Mouse (Mus musculus) spleen, adult 2 months (tissue): ENCODE results near the gene Gm4894. TPM values are rescaled to one million over a fixed set of nuclear protein-coding genes. Genes with fewer than 3 reads are reported as not detected.

Experiments used
- DNase-seq, 2 experiments: peaks; one replicate each; pipeline versions ENCODE4 v3.0.0 to v3.0.0-alpha.2; 2012 to 2021; ENCODE audit warnings: low spot score in 2 of 2, low read depth in 1 of 2
- H3K27ac ChIP-seq: fragments of 200-500 bp; 2 replicates; pipeline ENCODE4 v1.5.1; 2012; ENCODE audit warnings: low read length, inconsistent platforms; ENCODE audit not compliant: insufficient read depth
- H3K27me3 ChIP-seq: fragments of 200-500 bp; 2 replicates; pipeline ENCODE4 v1.6.1; 2012; ENCODE audit warnings: mild to moderate bottlenecking, moderate library complexity, low read length, inconsistent platforms; ENCODE audit not compliant: control insufficient read depth, insufficient read depth
- H3K36me3 ChIP-seq: fragments of 200-500 bp; 2 replicates; pipeline ENCODE4 v1.6.1; 2012; ENCODE audit warnings: mild to moderate bottlenecking, low read length, inconsistent platforms; ENCODE audit not compliant: control insufficient read depth, insufficient read depth
- H3K4me1 ChIP-seq: fragments of 200-500 bp; 2 replicates; pipeline ENCODE4 v1.6.1; 2011; ENCODE audit warnings: inconsistent platforms; ENCODE audit not compliant: control insufficient read depth, insufficient read depth, insufficient read length
- H3K4me3 ChIP-seq: fragments of 200-500 bp; 2 replicates; pipeline ENCODE4 v1.5.1; 2011; ENCODE audit warnings: mild to moderate bottlenecking, inconsistent platforms; ENCODE audit not compliant: insufficient read depth, insufficient read length; ENCODE audit errors: extremely low read depth
- CTCF ChIP-seq: fragments of 200-500 bp; IDR thresholded peaks from 2 replicates; pipeline ENCODE4 v1.5.1; 2011; ENCODE audit warnings: mild to moderate bottlenecking, inconsistent platforms; ENCODE audit not compliant: insufficient read depth, insufficient read length, insufficient replicate concordance; ENCODE audit errors: extremely low read depth
- POLR2A ChIP-seq: fragments of 200-500 bp; IDR thresholded peaks from 2 replicates; pipeline ENCODE4 v1.6.1; 2011; ENCODE audit warnings: low read depth, low read length, inconsistent platforms
- WGBS: fragments of 180-500 bp; shearing (Covaris S2); methylation state at CpG from one replicate; pipeline ENCODE4 v1.1.7; 2018; 5-methylcytosine and 5-hydroxymethylcytosine counted together
- polyA plus RNA-seq: library from polyadenylated mRNA; depleted of rRNA; stranded (reverse); fragments of >200 nt; gene quantifications from 2 replicates; pipeline ENCODE4 v1.2.3, GENCODE M21; 2012

The Gm4894 gene
- polyA plus RNA-seq, 1 experiment = not detected

- Histone ChIP-seq H3K36me3 (no peaks in the 10 kb centered on the region), H3K4me1 (no peaks in the 10 kb centered on the region), H3K27ac (no peak overlapping the region), H3K4me3 (no peak overlapping the region), H3K27me3 (no peaks in the 10 kb centered on the region)
- WGBS = 79% methylated on average over 2 of the region's 2 CpGs
- TF ChIP-seq CTCF (no peak), POLR2A (no peak)
- no peak for DNase-seq
These were observed 21.3 kb upstream of the Gm4894 start for GRCm38 (mm10) chr9:49229054-49229453.

- Histone ChIP-seq H3K4me1 (no peaks in the 10 kb centered on the region), H3K36me3 (no peaks in the 10 kb centered on the region), H3K27me3 (no peaks in the 10 kb centered on the region), H3K4me3 (no peak overlapping the region), H3K27ac (no peak overlapping the region)
- TF ChIP-seq CTCF = no peak
- no peak for TF ChIP-seq POLR2A
- WGBS = 27% methylated on average over 7 of the region's 7 CpGs
- DNase-seq = no peak
These were observed 3.5 kb upstream of the Gm4894 start for GRCm38 (mm10) chr9:49246839-49247238.

GRCm38 (mm10) chr9:49268949-49269348 lies 18.6 kb downstream of the Gm4894 start:
- TF ChIP-seq CTCF (no peak), POLR2A (no peak)
- 80% methylated on average over 7 of the region's 7 CpGs for WGBS

GRCm38 (mm10) chr9:49273566-49273965 lies 23.2 kb downstream of the Gm4894 start:
- Histone ChIP-seq H3K36me3 (no peaks in the 10 kb centered on the region), H3K27ac (no peak overlapping the region), H3K4me3 (no peak overlapping the region), H3K27me3 (no peaks in the 10 kb centered on the region), H3K4me1 (no peaks in the 10 kb centered on the region)
- no peak for DNase-seq
- no peak for TF ChIP-seq CTCF
- TF ChIP-seq POLR2A = no peak
- 81% methylated on average over 7 of the region's 7 CpGs for WGBS

More at GRCm38 (mm10) chr9:49268949-49269348, 18.6 kb downstream of the Gm4894 start:
- Histone ChIP-seq H3K27me3 (no peaks in the 10 kb centered on the region), H3K36me3 (no peaks in the 10 kb centered on the region), H3K4me1 (no peaks in the 10 kb centered on the region), H3K27ac (no peak overlapping the region), H3K4me3 (no peak overlapping the region)
- DNase-seq = no peak

- Histone ChIP-seq H3K36me3 (no peaks in the 10 kb centered on the region), H3K4me1 (no peaks in the 10 kb centered on the region), H3K4me3 (no peak overlapping the region), H3K27ac (no peak overlapping the region), H3K27me3 (no peaks in the 10 kb centered on the region)
- 67% methylated on average over 4 of the region's 4 CpGs for WGBS
- TF ChIP-seq CTCF = no peak
- no peak for TF ChIP-seq POLR2A
- DNase-seq = no peak
These were observed 25.6 kb downstream of the Gm4894 start for GRCm38 (mm10) chr9:49275976-49276375.

GRCm38 (mm10) chr9:49276542-49277334 lies 26.4 kb downstream of the Gm4894 start:
- H3K27ac ChIP-seq = no peak overlapping the region
- TF ChIP-seq POLR2A (no peak), CTCF (no peak)
- no peaks in the 10 kb centered on the region for H3K4me1 ChIP-seq
- H3K27me3 ChIP-seq = no peaks in the 10 kb centered on the region
- no peak for DNase-seq
- WGBS = 91% methylated on average over 11 of the region's 11 CpGs
- no peaks in the 10 kb centered on the region for H3K36me3 ChIP-seq
- H3K4me3 ChIP-seq = no peak overlapping the region

GRCm38 (mm10) chr9:49295101-49295500 lies 44.8 kb downstream of the Gm4894 start:
- WGBS = 64% methylated on average over 1 of the region's 1 CpGs
- Histone ChIP-seq H3K27me3 (no peaks in the 10 kb centered on the region), H3K27ac (no peak overlapping the region), H3K36me3 (no peaks in the 10 kb centered on the region), H3K4me3 (no peak overlapping the region), H3K4me1 (no peaks in the 10 kb centered on the region)
- TF ChIP-seq POLR2A (no peak), CTCF (no peak)
- no peak for DNase-seq
